ENCODE assay signal across 13 mouse cellular contexts in genomic region chr17:5443260-5443659, GRCm38 (mm10). TPM values are rescaled to one million over a fixed set of nuclear protein-coding genes. Genes with fewer than 3 reads are reported as not detected.
"Had no signal": no experiment of that assay in that cellular context is flagged by ENCODE, and none has a peak within 500 bp of the region (broad histone marks: within the 10 kb centered on the region; RNA-seq: fewer than 3 reads in every experiment).

No protein-coding gene starts in this region.

- DNase-seq: left cerebral cortex, postnatal 4 days; right cerebral cortex, postnatal 4 days; spleen, adult 18-20 months had no signal

- H3K27me3 ChIP-seq: limb, embryonic 15.5 days had no signal

- ATAC-seq: intestine, embryonic 16.5 days; liver, embryonic 12.5 days; midbrain, embryonic 16.5 days had no signal

- H3K4me3 ChIP-seq: kidney, embryonic 15.5 days; limb, embryonic 15.5 days; liver, embryonic 12.5 days; midbrain, embryonic 12.5 days; neural tube, embryonic 13.5 days had no signal

- H3K36me3 ChIP-seq: limb, embryonic 15.5 days; liver, embryonic 12.5 days; midbrain, embryonic 12.5 days; neural tube, embryonic 13.5 days had no signal

- H3K27ac ChIP-seq: kidney, embryonic 15.5 days; limb, embryonic 15.5 days; liver, embryonic 12.5 days; midbrain, embryonic 12.5 days; neural tube, embryonic 13.5 days had no signal

- H3K9me3 ChIP-seq: kidney, embryonic 15.5 days; limb, embryonic 15.5 days; liver, embryonic 12.5 days; midbrain, embryonic 12.5 days; neural tube, embryonic 13.5 days had no signal

- H3K9ac ChIP-seq: kidney, embryonic 15.5 days; limb, embryonic 15.5 days; liver, embryonic 12.5 days; midbrain, embryonic 12.5 days; neural tube, embryonic 13.5 days had no signal

- H3K4me2 ChIP-seq: kidney, embryonic 15.5 days; limb, embryonic 15.5 days; liver, embryonic 12.5 days; midbrain, embryonic 12.5 days; neural tube, embryonic 13.5 days had no signal

RNA-seq across cellular contexts. Expression of gene Ldhal6b, which starts 24.7 kb away (rescaled TPM):
- polyA plus RNA-seq: intestine, embryonic 16.5 days; kidney, embryonic 15.5 days; large intestine, adult 2 months; limb, embryonic 15.5 days; liver, embryonic 12.5 days; liver, embryonic 16.5 days; stomach, embryonic 14.5 days had no signal
